Mouse (Mus musculus): ENCODE measurements around the gene Unc45b.

Unc45b gene

DNA sequence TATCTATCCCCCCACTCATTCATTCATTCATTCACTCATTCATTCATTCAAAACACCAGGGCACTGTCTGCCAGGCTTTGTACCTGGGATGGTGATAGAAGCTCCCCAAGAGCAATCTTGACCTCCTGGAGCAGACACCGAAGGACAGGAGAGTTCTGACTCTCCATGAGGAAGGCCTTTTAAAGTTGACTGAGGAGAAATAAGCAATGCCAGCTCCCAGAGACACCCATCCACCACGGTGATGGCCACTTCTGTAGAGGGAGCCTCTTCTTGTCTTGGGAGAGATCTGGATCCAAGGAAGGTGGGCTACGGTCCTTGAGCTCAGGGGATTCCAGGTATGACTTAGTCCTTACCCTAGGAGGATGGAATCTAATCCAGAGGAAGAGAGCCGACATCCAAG, at the start of gene Unc45b:
Gene Unc45b (plus strand): TSS at position 301 of the 400 bp plus-strand sequence.
- DNase-seq (ENCODE audit: low read depth): no peak

DNA sequence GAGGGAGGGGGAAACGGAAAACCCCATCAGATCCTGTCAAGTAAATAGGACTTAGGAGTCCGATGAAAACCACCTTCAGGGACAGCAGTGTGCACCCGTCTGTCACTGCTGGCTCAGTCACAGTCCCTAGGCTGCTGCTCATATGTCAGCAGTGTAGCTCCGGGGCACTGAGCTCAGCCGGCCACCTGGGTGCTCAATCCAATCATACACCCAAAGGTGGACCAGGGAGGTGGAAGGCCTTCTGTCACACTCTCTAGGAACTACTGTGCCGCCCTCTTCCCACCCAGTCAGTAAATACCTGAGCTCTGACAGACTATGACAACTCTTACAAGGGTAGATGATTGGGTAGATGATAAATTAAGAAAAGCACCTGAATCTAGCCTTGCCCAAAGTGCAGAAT, 49.6 kb upstream of the Unc45b start:
- DNase-seq (ENCODE audit: low read depth): no peak

DNA sequence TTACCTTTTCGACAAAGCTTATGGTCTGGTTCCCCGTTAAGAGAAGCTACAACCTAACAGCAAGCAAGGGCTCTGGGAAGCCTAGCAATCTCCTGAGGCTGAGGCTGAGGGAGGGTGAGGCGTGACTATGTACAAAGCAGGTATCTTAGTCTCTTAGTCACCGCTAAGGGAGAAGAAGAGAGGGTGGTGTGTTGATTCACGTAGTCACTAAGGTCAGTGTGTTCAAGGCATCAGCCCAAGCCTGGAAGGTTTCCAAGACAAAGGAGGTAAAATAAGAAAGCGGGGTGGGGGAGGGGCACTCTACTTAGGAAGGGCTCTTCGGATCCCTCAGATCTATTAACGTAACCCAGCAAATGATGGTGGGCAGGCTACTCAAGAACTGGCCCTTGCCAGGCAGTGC, 48.8 kb upstream of the Unc45b start:
- DNase-seq (ENCODE audit: low read depth): no peak

- no peak for DNase-seq (ENCODE audit: low read depth)
Observed at GRCm38 (mm10) chr11:82862638-82863037, 47.7 kb upstream of the Unc45b start.

DNA sequence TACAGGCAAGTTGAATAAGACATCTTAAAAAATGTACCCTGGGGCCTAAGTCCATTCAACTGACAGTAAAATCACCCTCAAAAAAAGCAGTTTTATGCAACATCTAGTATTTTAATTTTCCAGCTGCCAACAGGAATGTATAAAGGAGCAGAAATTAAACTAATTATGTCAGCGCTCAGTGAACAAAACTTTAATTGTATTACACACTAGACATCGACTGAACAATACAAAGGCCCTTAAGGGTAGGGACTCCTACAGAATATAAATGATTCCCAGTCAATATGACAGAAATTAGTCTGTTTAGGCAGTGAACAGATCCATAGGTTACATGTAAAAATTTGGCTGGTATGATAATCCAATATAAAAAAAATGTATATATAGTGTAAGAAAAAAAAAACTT, 47.3 kb upstream of the Unc45b start:
- DNase-seq (ENCODE audit: low read depth): no peak

DNA sequence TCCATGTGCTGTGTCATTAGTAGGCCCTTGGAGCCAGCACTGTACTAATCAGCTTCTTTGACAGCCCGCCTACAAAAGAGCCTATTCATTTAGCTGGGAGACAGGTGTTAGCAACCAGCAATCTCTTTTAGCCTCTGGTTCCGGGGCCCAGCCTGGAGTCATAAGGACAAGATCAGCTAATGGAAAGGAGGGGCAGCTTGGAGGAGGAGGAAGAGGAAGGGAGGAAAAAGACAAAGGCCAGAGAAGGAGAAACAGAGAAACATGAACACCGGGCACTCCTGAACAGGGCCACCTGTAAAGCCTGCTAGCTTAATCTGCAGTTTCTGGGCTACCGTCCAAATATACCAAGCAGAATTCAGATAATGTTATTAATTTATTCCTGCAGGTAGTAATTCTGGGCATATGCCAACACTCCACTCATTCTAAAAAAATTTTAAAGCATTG, 46.8 kb upstream of the Unc45b start:
- DNase-seq (ENCODE audit: low read depth): no peak

- no peak for DNase-seq (ENCODE audit: low read depth)
Observed at GRCm38 (mm10) chr11:82865957-82866356, 44.4 kb upstream of the Unc45b start.

DNA sequence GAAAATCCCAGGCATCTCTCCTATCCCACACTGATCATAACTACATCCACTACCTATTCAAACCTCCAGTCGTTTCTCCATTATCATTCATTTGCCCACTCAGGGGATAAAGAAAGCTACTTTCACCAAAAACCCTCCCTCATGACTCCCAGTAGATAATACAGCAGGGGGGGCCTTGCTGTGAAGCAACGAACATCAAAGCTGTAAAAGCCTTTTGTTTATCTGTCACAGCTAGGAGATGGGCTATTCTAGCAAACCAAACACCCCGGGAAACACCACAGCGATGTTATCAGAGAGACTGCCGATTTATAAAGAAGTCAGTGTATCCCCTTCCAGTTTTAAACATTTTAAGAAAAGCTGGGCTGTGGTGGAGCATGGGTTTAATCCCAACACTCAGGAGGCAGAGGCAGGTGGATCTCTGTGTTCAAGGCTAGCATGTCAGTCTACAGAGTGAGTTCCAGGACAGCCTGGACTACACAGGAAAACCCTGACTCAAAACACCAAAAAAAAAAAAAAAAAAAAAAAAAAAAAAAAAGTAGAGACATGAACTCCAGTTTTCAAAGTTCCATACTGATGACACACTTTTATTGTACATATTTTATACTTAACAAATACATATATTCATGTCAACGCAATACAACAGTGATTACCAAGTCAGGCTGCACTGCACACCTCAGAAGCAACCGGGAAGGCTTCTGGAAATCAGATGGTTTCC, 43.3 kb upstream of the Unc45b start:
- DNase-seq (ENCODE audit: low read depth): no peak

GRCm38 (mm10) chr11:82867956-82868355, 42.4 kb upstream of the Unc45b start:
- DNase-seq (ENCODE audit: low read depth): no peak

- no peak for DNase-seq (ENCODE audit: low read depth)
Observed at GRCm38 (mm10) chr11:82869506-82870172, 40.7 kb upstream of the Unc45b start.

GRCm38 (mm10) chr11:82870173-82871030, 39.9 kb upstream of the Unc45b start:
- peak; percentile 61 for DNase-seq (ENCODE audit: low read depth)

DNA sequence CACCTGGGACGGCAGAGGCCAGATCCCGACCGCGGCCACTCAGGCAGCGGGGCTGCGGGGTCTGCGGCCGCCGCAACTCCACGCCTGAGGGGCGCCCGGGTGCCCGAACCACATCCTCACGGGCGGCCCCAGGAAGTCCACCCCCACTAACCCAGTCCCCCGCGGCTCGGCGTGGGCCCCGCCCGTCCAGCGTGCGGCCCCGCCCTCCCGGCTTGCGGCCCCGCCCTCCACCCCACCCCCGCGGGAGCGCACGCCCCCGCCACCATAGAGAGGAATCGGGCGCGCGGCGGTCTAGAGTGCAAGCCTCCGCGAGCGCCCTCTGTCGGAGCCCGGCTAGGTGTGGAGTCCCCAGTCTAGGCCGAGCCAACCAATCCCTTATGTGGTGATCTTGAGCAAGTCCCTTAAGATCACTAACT, 39.3 kb upstream of the Unc45b start, which contains the start of gene Rffl:
Gene Rffl (minus strand): TSS at position 180 of the 416 bp plus-strand sequence.
- peak; percentile 93 for DNase-seq (ENCODE audit: low read depth)

DNA sequence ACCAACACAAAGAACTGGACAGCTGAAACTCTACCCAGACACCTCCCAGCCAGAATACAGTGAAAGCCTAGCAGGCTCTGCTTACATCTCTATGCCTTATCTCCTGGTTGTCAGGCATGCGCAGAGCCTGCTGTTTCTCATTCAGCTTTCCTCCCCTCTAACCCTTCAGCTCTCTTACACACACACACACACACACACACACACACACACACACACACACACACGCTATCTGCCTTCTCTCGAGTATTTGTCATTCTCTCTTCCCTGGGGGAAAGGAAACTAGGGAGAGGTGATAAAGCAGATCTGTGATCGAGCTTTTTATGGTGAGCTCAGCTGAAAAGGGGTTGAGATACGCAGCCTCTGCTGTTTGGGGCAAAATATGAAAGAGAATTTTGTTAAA, 35.4 kb upstream of the Unc45b start:
- DNase-seq (ENCODE audit: low read depth): no peak

GRCm38 (mm10) chr11:82875631-82876030, 34.7 kb upstream of the Unc45b start:
- no peak for DNase-seq (ENCODE audit: low read depth)

DNA sequence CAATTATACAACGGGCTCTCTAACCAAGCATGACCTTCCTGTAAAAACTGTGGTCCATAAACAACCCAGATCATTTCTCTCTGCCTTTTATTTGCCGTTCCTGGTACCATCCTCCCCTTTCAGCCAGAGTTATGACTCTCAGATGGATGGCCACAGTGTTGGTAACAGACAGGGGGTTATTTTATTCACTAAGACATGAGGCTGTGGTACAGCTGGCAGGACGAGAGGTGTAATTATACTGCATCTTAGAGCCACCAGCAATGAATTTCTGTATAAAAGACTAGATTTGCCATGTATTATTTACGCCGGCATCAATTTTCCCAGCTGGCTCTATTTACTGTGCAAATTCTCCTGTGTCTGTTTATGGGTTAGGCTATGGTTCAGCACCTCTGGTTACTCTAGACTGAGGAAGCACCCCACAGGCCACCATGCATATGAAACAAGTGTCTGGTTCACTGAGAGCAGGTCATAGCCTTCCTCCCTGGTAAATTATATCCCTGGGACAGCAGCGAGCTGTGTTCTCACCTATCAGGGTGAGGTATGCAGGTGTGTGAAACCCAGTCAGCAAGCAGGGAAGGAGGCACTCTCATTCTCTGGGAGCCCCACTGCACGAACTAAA, 32.5 kb upstream of the Unc45b start:
- no peak for DNase-seq (ENCODE audit: low read depth)

DNA sequence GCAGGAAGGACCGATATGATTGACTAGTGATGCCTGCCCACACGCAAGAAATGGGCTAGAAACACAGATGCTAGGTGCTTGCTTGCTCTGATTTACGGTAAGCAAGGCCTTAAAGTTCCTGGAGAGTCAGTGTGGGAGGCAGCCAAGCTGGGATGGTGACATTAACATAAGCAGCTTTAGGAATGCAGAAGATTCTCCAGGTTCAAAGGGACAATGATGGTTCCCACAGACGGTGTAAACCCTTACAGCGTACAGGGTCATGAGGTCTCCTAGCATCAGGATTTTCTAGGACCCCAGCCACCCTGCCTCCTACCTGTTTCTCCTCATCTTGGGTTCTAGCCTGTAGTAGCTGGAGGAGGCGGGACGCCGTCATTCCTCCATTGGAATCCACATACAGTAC, 27.2 kb upstream of the Unc45b start:
- DNase-seq (ENCODE audit: low read depth): no peak

GRCm38 (mm10) chr11:82886559-82886958, 23.8 kb upstream of the Unc45b start:
- no peak for DNase-seq (ENCODE audit: low read depth)

DNA sequence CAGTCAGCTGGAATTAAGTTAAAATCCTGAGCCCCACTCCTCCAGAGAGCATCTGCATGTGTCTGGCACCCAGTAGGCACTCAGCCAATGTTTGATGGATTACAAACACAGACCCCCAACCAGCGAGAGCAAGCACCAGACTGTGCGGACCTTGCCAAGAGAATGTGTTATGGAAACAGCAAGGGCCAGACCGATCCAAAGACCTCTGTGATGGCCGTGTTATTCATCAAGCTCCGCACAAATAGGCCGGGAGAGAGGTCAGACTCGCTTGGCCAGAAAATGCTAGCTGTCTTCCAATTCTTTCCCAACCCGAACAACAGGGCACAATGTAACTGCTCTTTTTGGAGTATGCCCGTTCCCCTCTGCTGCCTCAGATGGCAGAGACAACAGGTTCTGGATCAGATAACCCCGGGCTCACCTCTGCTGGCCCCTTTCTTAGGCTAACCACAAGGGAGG, 21.8 kb upstream of the Unc45b start:
- no peak for DNase-seq (ENCODE audit: low read depth)

DNA sequence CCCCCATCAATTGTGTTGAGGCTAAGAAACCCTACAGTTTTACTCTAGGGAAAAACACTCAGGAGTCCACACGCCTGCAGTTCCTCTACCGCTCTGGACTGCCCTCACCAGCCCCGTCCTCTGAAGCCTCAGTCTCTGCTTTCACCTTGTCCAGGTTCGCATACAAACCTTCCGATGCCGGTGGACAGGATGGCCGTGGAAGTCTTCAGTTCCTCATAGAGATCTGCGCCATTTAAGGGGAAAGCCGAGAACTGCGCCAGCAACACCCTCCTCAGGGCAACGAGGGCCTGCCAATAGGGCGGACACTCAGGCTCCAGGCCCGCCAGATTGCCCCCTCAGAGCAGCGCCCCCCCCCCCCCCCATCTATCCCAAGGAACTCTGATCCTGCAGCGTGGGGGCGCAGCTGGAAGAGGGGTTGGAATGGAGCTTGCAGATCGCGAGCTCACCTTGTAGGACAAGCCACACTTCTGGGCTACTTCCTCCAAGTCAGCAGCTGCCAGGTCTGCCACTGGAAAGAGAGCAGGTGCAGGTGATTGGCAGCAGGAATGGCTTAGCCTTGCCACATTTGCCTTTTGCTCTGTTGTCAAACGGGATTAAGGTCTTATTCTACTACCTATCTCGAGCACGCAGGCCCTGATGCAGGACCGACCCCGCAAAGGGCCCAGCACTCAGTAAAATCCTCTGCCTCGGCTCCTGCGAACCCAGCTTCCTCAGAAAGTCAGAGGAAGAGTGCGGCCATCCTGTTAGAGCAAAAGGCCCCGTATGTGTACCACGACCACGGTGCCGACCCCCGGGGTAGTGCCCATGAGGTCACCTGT, 20.6 kb upstream of the Unc45b start:
- DNase-seq (ENCODE audit: low read depth): no peak

- peak; percentile 97 for DNase-seq (ENCODE audit: low read depth)
Observed at GRCm38 (mm10) chr11:82890342-82890762, 20.0 kb upstream of the Unc45b start, which contains the start of gene Rad51d. Rad51d (minus strand) TSS chr11:82890614.

DNA sequence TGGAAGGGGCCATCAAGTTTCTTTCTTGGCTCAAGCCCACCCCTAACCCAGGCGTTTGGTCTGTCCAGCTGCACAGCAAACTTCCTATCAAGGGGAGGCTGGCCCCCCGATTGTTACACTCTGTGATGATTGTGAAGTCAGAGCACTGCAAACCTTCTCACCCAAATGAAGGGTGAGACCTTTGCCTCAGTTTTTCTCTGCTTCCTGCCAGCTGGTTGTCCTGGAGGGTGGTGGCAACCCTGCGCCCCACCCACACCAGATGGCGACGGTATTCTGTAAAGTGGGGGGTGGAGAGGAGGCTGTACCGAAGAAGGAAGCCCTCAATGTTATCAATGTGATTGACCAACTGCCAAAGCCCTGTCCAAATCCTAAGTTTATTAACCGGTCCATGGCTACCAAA, 18.4 kb upstream of the Unc45b start, which contains the start of gene Fndc8:
Gene Fndc8 (plus strand): TSS at position 189 of the 400 bp plus-strand sequence.
- no peak for DNase-seq (ENCODE audit: low read depth)

All from c-Kit-positive CD71-negative TER-119-negative erythroid progenitor cells, embryonic 14.5 days (primary cell).